Mouse (Mus musculus): Measurements from ENCODE around the gene Htr2a. TPM values are rescaled to one million over a fixed set of nuclear protein-coding genes. Genes with fewer than 3 reads are reported as not detected.
A peak's percentile ranks its signal among the peaks of the same experiment; 100 is the strongest.

The Htr2a gene
- polyA plus RNA-seq, 1 experiment from 2014 or later: 2.7 TPM

- Histone ChIP-seq H3K36me3 (ENCODE audit: control insufficient read depth, insufficient read depth) (no peaks in the 10 kb centered on the region), H3K9me3 (ENCODE audit: control insufficient read depth, low read length) (no peaks in the 10 kb centered on the region), H3K9ac (replicated peaks; ENCODE audit: low read depth, low read length) (no peak overlapping the region), H3K27me3 (replicated peaks; ENCODE audit: control insufficient read depth, insufficient read depth, low read length) (peaks cover 11% of the 10 kb centered on the region; the same call in 1 of the 2 replicates), H3K4me1 (replicated peaks; ENCODE audit: control insufficient read depth, insufficient read depth, low read length) (peaks cover 15% of the 10 kb centered on the region), H3K4me3 (replicated peaks; ENCODE audit: low read length) (no peak overlapping the region), H3K27ac (ENCODE audit: low read length) (no peak overlapping the region), H3K4me2 (ENCODE audit: low read length) (no peak overlapping the region)
- ATAC-seq: no peak
- WGBS: 73% methylated on average over 11 of the region's 11 CpGs
Measured at GRCm38 (mm10) chr14:74646107-74646793, 5.6 kb downstream of the Htr2a start.

GRCm38 (mm10) chr14:74650001-74650400 lies 9.4 kb downstream of the Htr2a start:
- no peak for ATAC-seq
- H3K36me3 ChIP-seq (ENCODE audit: control insufficient read depth, insufficient read depth): no peaks in the 10 kb centered on the region
- no peaks in the 10 kb centered on the region for H3K27me3 ChIP-seq (replicated peaks; ENCODE audit: control insufficient read depth, insufficient read depth, low read length)
- no peaks in the 10 kb centered on the region for H3K9me3 ChIP-seq (ENCODE audit: control insufficient read depth, low read length)
- WGBS: 85% methylated on average over 6 of the region's 6 CpGs
- no peaks in the 10 kb centered on the region for H3K4me1 ChIP-seq (replicated peaks; ENCODE audit: control insufficient read depth, insufficient read depth, low read length)
- no peak overlapping the region for H3K9ac ChIP-seq (replicated peaks; ENCODE audit: low read depth, low read length)
- no peak overlapping the region for H3K4me3 ChIP-seq (replicated peaks; ENCODE audit: low read length)
- no peak overlapping the region for H3K4me2 ChIP-seq (ENCODE audit: low read length)
- H3K27ac ChIP-seq (ENCODE audit: low read length): no peak overlapping the region

- 76% methylated on average over 4 of the region's 4 CpGs for WGBS
Measured at GRCm38 (mm10) chr14:74651678-74652077, 11.0 kb downstream of the Htr2a start.

GRCm38 (mm10) chr14:74657227-74657626 lies 16.6 kb downstream of the Htr2a start:
- H3K27ac ChIP-seq (ENCODE audit: low read length): no peak overlapping the region
- H3K36me3 ChIP-seq (ENCODE audit: control insufficient read depth, insufficient read depth): no peaks in the 10 kb centered on the region
- H3K9ac ChIP-seq (replicated peaks; ENCODE audit: low read depth, low read length): no peak overlapping the region
- H3K4me2 ChIP-seq (ENCODE audit: low read length): no peak overlapping the region
- H3K4me3 ChIP-seq (replicated peaks; ENCODE audit: low read length): no peak overlapping the region
- H3K4me1 ChIP-seq (replicated peaks; ENCODE audit: control insufficient read depth, insufficient read depth, low read length): peaks cover 3% of the 10 kb centered on the region
- ATAC-seq: no peak
- WGBS: 90% methylated on average over 7 of the region's 7 CpGs
- H3K27me3 ChIP-seq (replicated peaks; ENCODE audit: control insufficient read depth, insufficient read depth, low read length): no peaks in the 10 kb centered on the region
- no peaks in the 10 kb centered on the region for H3K9me3 ChIP-seq (ENCODE audit: control insufficient read depth, low read length)

More at GRCm38 (mm10) chr14:74651678-74652077, 11.0 kb downstream of the Htr2a start:
- no peak for ATAC-seq
- Histone ChIP-seq H3K9ac (replicated peaks; ENCODE audit: low read depth, low read length) (no peak overlapping the region), H3K27ac (ENCODE audit: low read length) (no peak overlapping the region), H3K9me3 (ENCODE audit: control insufficient read depth, low read length) (no peaks in the 10 kb centered on the region), H3K36me3 (ENCODE audit: control insufficient read depth, insufficient read depth) (no peaks in the 10 kb centered on the region), H3K4me1 (replicated peaks; ENCODE audit: control insufficient read depth, insufficient read depth, low read length) (no peaks in the 10 kb centered on the region), H3K27me3 (replicated peaks; ENCODE audit: control insufficient read depth, insufficient read depth, low read length) (no peaks in the 10 kb centered on the region), H3K4me3 (replicated peaks; ENCODE audit: low read length) (no peak overlapping the region), H3K4me2 (ENCODE audit: low read length) (no peak overlapping the region)

DNA sequence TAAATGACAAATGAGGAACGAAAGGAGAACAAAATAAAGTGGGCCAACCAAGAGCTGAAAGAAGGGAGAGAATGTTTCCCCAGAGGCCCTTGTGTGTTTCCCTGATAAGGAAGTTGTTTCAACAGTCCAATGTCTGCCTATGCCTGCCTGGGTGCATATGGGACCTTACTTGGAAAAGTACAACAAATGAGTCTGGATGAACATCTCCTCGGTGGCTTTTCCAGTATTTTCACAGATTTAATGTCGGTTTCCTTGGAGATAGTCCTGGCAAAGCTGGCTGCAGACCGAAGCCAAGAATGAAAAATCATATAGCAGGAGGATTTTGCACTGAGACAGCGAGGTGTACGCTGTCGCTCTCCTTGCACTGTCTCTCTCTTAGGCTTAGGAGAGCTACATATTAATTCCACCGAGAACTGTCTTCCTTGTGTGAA lies 18.8 kb downstream of the Htr2a start:
- ATAC-seq: peak; percentile 82
- Histone ChIP-seq H3K36me3 (ENCODE audit: control insufficient read depth, insufficient read depth) (no peaks in the 10 kb centered on the region), H3K9me3 (ENCODE audit: control insufficient read depth, low read length) (no peaks in the 10 kb centered on the region), H3K9ac (replicated peaks; ENCODE audit: low read depth, low read length) (no peak overlapping the region), H3K4me2 (ENCODE audit: low read length) (no peak overlapping the region), H3K4me1 (replicated peaks; ENCODE audit: control insufficient read depth, insufficient read depth, low read length) (peaks cover 3% of the 10 kb centered on the region), H3K4me3 (replicated peaks; ENCODE audit: low read length) (no peak overlapping the region), H3K27me3 (replicated peaks; ENCODE audit: control insufficient read depth, insufficient read depth, low read length) (no peaks in the 10 kb centered on the region), H3K27ac (ENCODE audit: low read length) (peak overlapping the region; percentile 33; the same call in 1 of the 2 replicates)
- 72% methylated on average over 8 of the region's 8 CpGs for WGBS

DNA sequence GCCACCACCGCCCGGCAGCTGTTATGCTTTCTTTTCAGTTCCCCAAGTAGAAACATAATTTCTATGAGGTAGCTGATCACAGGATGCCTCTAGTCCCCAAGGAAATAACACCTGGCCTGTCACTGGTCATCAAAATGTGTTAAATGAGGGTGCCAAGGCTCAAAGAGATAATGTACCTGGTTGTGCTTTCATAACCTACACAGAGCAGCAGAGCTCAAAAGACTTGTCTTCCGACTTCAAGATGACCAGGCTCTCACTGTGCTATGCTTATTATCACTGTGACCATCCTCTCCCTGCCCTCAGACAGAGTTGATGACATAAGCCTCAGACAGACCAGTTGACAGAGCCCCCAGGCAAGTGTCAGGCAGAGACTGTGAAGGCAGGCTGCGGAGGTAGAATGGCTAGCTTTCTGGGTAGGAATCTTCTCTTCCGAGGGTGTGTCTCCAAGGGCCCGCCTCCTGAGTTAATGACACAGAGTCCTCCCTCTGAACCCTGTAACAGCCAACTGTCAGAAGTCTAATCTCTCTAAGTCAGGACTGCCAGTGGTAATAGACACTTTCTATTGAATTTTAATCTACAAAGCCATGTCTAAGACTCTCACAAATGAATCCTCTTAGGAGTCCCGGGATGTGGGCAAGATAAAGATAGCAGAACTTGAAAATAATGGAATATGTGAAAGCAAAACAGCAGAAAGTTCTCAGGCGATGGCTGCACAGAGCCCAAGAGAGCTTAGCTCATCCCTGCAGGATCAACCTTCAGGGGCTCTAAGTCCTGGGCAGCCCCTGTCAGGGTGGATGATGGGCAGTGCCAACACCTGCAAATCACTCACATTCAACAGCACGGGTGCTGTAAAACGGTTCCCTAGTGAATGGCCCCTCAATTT lies 31.7 kb downstream of the Htr2a start:
- no peak overlapping the region for H3K4me2 ChIP-seq (ENCODE audit: low read length)
- no peak for ATAC-seq
- no peak overlapping the region for H3K27ac ChIP-seq (ENCODE audit: low read length)
- no peaks in the 10 kb centered on the region for H3K9me3 ChIP-seq (ENCODE audit: control insufficient read depth, low read length)
- no peaks in the 10 kb centered on the region for H3K36me3 ChIP-seq (ENCODE audit: control insufficient read depth, insufficient read depth)
- H3K4me1 ChIP-seq (replicated peaks; ENCODE audit: control insufficient read depth, insufficient read depth, low read length): no peaks in the 10 kb centered on the region
- H3K27me3 ChIP-seq (replicated peaks; ENCODE audit: control insufficient read depth, insufficient read depth, low read length): no peaks in the 10 kb centered on the region
- no peak overlapping the region for H3K4me3 ChIP-seq (replicated peaks; ENCODE audit: low read length)
- 77% methylated on average over 10 of the region's 10 CpGs for WGBS
- H3K9ac ChIP-seq (replicated peaks; ENCODE audit: low read depth, low read length): no peak overlapping the region

DNA sequence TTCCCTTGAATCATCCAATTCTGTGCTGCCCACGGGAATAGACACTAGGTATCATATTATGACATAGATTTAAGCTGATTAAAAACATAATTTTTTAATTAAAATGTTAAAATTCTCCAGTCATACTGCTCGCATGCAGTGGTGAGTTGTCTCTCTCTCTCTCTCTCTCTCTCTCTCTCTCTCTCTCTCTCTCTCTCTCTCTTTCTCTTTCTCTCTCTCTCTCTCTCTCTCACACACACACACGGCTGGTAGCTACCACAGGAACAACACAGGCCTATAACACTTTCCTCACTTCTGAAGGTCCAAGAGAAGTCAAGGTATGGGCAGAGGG lies 32.3 kb downstream of the Htr2a start:
- ATAC-seq: no peak
- H3K9me3 ChIP-seq (ENCODE audit: control insufficient read depth, low read length): no peaks in the 10 kb centered on the region
- no peaks in the 10 kb centered on the region for H3K4me1 ChIP-seq (replicated peaks; ENCODE audit: control insufficient read depth, insufficient read depth, low read length)
- no peaks in the 10 kb centered on the region for H3K27me3 ChIP-seq (replicated peaks; ENCODE audit: control insufficient read depth, insufficient read depth, low read length)
- no peaks in the 10 kb centered on the region for H3K36me3 ChIP-seq (ENCODE audit: control insufficient read depth, insufficient read depth)
- no peak overlapping the region for H3K27ac ChIP-seq (ENCODE audit: low read length)
- 81% methylated on average over 3 of the region's 3 CpGs for WGBS
- H3K9ac ChIP-seq (replicated peaks; ENCODE audit: low read depth, low read length): no peak overlapping the region
- no peak overlapping the region for H3K4me3 ChIP-seq (replicated peaks; ENCODE audit: low read length)
- no peak overlapping the region for H3K4me2 ChIP-seq (ENCODE audit: low read length)

DNA sequence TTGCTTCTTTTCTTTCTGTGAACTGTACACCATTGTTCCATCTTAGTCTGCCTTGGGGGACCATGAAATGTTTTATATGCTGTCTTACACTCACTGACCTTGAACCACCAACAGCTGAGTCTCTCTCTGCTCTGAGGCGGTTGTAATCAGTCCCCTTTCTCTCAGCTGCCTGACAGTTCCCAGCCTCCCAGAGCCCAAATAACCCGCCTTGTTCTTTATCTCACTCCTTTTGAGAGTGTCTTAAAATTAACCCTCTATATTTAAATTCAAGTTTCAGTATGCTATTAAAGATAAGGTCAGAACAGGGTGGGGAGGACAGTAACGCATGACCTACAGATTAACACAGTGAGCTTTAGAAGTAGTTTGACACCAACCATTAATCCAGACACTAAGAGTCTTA lies 32.9 kb downstream of the Htr2a start:
- no peaks in the 10 kb centered on the region for H3K36me3 ChIP-seq (ENCODE audit: control insufficient read depth, insufficient read depth)
- no peak overlapping the region for H3K9ac ChIP-seq (replicated peaks; ENCODE audit: low read depth, low read length)
- no peak for ATAC-seq
- no peaks in the 10 kb centered on the region for H3K27me3 ChIP-seq (replicated peaks; ENCODE audit: control insufficient read depth, insufficient read depth, low read length)
- H3K9me3 ChIP-seq (ENCODE audit: control insufficient read depth, low read length): no peaks in the 10 kb centered on the region
- no peak overlapping the region for H3K4me3 ChIP-seq (replicated peaks; ENCODE audit: low read length)
- H3K4me1 ChIP-seq (replicated peaks; ENCODE audit: control insufficient read depth, insufficient read depth, low read length): no peaks in the 10 kb centered on the region
- no peak overlapping the region for H3K4me2 ChIP-seq (ENCODE audit: low read length)
- H3K27ac ChIP-seq (ENCODE audit: low read length): no peak overlapping the region
- 79% methylated on average over 3 of the region's 3 CpGs for WGBS

GRCm38 (mm10) chr14:74679841-74680240 lies 39.2 kb downstream of the Htr2a start:
- ATAC-seq: no peak
- Histone ChIP-seq H3K4me2 (ENCODE audit: low read length) (no peak overlapping the region), H3K27me3 (replicated peaks; ENCODE audit: control insufficient read depth, insufficient read depth, low read length) (no peaks in the 10 kb centered on the region), H3K27ac (ENCODE audit: low read length) (no peak overlapping the region), H3K36me3 (ENCODE audit: control insufficient read depth, insufficient read depth) (no peaks in the 10 kb centered on the region), H3K9me3 (ENCODE audit: control insufficient read depth, low read length) (no peaks in the 10 kb centered on the region), H3K9ac (replicated peaks; ENCODE audit: low read depth, low read length) (no peak overlapping the region), H3K4me3 (replicated peaks; ENCODE audit: low read length) (no peak overlapping the region), H3K4me1 (replicated peaks; ENCODE audit: control insufficient read depth, insufficient read depth, low read length) (no peaks in the 10 kb centered on the region)
- 86% methylated on average over 5 of the region's 5 CpGs for WGBS
